Mouse (Mus musculus): ENCODE results near the gene Sptlc2.

The Sptlc2 gene

DNA sequence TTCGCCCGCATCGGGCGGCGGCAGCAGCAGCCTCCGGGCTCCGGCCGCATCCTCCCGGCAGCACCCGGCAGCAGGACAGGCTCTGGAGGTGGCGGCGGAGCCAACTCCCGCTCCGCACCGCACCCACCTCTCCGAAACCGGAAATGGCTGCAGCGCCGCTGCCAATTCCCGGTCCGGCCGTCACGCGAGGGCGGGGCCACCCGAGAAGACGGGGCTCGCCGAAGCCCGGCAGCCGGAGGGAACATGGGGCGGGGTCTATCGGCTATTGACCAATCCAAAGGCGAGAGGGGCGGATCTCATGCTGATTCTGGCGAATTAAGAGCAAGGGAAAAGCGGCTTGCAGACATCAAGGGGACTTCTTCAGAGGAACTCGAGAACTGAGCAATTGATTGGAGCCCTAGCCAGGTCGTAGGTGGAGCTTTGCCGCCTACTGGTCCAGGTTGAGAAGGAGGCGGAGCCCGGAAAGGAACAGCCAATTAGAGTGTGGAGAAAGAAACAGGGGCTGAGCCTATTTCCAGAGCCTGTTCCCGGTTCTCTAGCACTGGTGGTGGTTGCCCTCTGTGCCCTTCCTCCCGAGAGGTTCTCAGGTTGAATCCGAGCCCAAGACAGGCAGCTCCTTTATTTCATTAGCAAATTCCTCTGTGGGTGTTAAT is at the start of gene Sptlc2:
Gene Sptlc2 (minus strand): TSS at position 234 of the 653 bp plus-strand sequence.
- DNase-seq (ENCODE audit: low spot score in 2 of 2) = peak; percentile 99 to 100

DNA sequence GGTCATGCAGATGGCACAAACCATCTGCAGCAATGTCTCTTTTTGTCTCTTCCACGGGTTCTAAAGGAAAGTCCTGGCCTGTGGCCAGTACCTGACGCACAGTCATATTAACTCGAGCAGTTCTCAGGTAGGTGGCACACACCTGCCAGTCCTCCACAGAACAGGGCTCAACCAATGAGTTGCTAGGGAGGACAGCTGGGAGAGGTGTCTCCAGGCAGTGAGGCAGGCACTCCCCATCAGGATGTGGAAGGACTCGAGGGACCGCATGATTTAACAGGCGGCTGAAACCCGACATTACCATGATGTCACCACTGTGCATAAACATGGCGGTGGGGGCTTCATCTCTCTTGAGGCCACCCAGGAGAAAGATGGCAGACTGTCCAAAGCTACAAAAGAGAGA is 40.7 kb upstream of the Sptlc2 start:
- DNase-seq (ENCODE audit: low spot score in 2 of 2) = no peak

DNA sequence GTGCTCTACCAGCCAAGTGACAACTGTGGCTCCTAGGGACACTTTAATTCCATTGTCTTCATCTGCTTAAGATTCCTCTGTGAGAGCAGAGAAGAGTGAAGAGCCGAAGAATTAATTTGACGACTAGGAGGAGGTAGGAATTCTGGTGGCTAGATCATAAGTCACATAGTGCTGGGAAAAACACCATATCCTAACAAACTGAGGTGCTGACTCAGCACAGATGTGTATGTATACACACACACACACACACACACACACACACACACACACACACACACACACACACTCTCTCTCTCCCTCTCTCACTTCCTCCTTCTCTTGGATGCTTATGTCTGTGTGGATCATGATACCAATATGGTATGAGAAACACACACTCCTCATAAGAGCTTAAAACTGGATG is 40.1 kb upstream of the Sptlc2 start:
- no peak for DNase-seq (ENCODE audit: low spot score in 2 of 2)

DNA sequence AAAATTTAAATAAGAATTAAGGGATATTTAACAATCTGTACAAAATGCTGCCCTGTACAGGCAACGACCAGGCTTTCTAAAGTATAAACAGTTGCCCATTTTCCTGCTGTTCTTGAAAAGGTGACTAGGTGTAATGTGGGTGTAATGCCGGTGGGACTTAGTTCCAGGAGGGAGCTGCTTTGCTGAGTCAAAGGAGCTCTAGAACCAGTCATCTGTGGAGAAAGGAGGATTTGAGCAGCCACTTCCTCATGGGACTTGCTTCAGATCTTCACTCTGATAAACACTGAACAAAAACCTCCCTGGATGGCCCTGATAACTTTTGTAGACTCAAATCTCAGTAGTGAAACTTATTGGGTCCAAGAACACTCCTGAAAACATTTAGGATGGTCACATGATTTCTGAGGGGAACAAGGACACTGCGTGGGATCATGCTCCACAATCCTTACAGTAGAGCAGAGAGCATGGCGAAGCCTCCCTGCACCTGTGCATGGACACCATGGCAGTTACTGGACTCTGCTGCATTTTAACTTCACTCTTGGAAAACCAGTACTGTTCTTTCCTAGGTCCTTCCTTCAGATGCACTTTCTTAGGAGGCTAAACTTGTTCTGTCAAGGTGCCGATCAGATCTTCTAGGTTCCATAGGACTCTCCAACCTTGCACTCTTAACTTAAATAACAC is 38.3 kb upstream of the Sptlc2 start:
- DNase-seq (ENCODE audit: low spot score in 2 of 2) = no peak

DNA sequence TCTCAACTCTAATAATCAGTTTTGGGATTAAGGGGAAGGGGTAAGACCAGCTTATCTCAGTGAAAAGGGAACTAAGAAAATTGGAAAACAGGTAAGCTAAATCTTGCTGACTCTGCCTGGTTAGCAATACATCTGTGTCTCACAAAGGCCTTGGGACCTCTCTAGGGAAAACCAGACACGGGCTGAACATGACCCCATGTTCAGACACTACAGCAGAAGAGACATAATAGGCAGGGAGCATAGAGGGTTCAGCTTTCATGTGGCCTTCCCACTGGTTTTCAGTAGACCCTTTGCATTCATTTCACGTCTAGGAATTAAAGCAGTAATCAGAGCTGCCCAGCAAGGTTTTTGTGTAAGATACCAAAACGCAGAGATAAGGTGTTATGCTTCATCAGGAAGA is 36.4 kb upstream of the Sptlc2 start:
- no peak for DNase-seq (ENCODE audit: low spot score in 2 of 2)

DNA sequence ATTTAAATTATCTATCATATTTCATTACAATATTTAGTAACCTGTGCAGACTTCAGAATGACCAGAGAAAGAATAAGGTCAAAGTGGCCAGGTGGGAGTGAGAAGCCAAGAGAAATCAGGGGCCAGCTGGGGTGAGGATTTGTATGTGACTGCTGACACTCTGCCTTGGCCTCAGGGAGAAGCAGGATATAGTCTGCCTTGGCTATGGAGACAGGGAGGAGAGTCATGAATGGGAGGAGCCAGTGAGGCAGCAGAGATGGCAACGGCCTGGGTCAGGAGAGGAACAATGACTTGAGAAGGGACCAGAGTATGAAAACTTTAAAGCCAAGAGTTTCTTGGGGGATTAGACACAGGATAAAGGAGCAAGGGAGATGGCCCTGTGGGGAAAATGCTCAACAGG is 35.5 kb upstream of the Sptlc2 start:
- DNase-seq (ENCODE audit: low spot score in 2 of 2) = no peak

DNA sequence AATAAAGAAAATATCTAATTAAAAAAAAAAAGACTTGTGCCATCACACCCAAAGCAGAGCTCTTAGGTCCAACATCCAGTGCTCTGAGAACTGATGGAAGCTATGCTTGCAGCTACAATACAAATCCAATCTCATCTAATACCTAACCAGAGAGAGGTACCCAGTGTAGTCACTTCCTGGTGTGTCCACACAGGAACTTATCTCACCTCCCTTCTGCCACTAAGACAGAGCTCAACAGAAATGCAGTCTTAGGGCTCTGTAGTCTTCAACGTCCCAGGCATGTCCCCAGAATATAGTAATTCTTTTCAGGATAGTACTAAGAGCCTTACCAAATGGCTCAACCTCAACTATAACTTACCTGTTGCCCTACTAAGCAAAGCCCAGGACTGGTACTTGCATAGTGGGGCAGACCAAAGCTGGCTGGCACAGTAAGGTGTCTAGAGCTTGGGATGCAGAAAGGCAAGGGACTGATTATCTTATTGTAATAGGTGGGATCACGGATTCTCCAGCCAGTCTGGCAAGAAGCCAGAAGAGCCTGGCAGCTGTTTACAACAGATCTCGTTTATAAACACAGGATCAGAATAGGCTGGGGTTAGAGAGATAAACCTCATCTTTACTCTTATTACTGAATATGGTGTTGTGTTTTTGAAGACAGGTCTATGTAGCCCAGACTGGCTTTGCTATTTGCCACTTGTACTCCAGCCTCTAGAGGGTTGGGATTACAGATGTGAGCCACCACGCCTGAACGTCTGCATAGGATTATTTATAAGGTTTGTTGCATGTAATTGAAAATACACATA is 33.8 kb upstream of the Sptlc2 start:
- DNase-seq (ENCODE audit: low spot score in 2 of 2) = no peak

DNA sequence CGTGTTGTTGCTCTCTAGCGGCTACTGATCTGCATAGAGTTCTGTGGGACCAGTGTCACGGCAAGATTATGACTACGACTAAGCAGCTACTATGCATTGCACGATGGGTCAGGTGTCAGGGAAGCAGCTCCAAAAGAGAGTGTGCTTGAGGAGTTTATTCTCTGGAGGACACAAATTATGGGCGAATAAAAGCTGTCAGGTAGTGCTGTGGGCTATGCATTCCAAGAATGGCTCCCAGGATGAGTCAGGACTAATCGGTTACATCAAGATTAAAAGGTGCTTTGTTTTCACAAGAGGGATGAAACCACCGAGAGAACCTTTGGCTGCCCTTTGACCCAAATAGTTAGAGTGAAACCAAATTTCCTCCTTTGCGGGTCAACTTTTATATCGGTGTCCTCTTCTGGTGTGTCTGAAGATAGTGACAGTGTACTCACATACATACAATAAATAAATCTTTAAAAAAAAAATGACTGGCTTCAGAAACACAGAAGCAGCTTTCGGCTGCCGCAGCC is 31.9 kb upstream of the Sptlc2 start:
- no peak for DNase-seq (ENCODE audit: low spot score in 2 of 2)

DNA sequence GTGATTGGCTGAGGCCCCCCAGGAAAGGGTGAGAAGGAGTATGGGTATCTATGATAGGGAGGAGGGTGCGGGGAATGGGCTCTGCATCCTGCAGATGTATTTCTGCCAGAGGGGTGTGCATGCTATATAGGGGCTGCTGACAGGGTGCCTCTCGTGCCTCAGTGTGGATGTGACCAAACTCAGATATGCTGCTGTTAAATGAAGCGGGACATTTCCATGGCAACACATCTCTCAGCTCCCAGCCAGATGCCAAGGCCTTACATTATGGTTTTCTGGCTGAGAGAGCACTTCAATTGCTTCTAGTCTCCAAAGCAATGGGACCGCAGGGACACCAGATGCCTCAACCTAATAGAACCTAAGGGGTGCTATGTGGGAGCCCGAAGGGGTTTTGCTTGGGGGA is 30.8 kb upstream of the Sptlc2 start:
- DNase-seq (ENCODE audit: low spot score in 2 of 2) = peak in 1 of 2 experiments; percentile 14

DNA sequence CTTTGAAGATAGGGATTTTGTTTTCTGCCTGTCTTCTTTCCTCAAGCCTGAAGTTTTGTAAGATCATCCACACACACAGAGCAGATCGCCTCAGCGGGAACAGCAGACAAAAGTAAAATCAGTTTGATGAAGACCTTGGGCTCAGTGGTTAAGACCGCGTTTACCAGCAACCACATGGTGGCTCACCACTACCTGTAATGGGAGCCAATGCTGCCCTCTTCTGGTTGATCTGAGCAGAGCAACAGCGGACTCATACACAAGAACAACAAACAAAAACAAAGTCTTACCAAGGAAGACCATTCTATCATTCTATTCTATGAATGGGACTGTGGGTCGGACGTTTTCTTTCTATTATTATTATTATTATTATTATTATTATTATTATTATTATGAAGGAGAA is 28.5 kb upstream of the Sptlc2 start:
- DNase-seq (ENCODE audit: low spot score in 2 of 2) = peak in 1 of 2 experiments; percentile 31

DNA sequence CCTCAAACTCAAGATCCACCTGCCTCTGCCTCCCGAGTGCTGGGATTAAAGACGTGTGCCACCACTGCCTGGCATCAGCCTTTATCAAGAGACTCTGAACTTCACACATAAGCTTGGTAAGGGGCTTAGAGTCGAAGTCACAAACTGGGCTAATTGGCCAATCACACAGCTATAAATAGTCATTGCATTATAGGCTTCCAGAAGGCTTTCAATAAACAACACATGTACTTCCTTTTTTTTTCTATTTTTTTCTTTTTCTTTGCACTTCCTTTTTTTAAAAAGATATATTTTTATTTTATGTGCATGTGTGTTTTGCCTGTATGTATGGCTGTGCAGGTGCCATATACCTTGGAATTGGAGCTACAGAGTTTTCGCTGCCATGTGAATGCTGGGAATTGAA is 27.2 kb upstream of the Sptlc2 start:
- DNase-seq (ENCODE audit: low spot score in 2 of 2) = no peak

DNA sequence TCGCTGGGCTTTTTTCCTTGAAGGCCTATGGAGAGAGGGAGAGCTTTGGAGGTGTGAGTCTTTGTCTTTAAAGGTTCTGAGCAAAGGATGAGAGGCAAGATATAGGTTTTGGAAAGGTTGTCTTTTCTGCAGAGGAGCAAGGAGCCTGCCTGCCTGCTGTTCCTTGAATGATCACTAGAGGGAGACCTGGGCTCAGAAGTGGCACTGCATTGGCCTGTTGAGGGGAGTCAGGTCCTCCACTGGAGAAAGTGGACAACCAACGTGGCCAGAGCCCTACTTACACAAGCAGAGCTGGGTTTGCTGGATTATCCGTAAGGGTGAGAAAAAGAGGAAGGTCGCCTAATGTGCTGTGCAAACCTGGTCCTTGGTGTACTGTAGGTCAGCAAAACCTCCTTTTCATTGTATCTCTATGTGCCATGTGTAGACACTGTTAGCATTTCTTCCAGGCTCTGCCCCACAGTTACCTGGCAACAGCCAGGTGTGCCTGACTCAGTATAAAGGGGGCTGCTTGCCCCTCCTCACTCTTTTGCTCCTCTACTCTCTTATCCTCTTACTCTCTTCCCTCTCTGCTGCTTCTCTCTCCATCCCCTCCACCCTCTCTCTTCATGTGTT is 25.1 kb upstream of the Sptlc2 start:
- peak; percentile 72 to 76 for DNase-seq (ENCODE audit: low spot score in 2 of 2)

DNA sequence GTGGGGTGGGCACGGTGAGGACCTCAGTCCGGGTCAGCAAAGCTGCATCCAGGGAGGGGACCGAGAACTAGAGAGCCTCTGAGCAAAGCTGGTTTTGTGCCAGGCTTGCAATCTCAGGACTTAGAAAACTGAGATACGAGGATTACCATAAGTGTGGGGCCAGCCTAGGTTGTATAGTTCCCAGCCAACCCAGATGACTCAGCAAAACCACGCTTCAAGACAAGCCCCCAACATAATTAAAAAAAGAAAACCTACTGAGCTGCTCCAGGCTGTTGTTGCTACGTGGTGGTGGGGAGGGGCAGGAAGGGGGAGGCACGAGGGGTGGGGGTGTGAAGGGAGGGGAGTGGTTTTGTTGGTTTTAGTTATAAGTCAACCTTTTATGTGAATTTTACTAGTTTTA is 22.8 kb upstream of the Sptlc2 start:
- DNase-seq (ENCODE audit: low spot score in 2 of 2) = no peak

DNA sequence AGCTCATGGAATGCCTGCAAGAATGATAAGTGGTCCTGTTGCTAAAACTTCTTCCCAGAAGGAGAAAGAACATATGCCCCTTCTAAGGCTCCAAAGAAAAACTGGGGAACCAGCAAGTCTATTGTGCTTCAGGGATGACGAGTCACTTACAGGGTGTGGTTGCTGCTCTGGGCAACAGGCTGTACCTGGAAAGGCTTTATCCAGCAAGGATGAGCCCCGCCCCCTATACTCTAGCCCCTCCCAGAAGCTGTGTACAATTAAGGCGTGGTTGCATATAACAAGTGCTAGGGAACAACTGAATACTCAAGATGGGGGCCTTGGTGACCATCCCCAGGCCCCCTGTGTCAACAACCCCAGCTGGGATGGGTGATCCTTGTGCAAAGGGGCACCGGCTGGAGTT is 21.0 kb upstream of the Sptlc2 start:
- DNase-seq (ENCODE audit: low spot score in 2 of 2) = no peak

DNA sequence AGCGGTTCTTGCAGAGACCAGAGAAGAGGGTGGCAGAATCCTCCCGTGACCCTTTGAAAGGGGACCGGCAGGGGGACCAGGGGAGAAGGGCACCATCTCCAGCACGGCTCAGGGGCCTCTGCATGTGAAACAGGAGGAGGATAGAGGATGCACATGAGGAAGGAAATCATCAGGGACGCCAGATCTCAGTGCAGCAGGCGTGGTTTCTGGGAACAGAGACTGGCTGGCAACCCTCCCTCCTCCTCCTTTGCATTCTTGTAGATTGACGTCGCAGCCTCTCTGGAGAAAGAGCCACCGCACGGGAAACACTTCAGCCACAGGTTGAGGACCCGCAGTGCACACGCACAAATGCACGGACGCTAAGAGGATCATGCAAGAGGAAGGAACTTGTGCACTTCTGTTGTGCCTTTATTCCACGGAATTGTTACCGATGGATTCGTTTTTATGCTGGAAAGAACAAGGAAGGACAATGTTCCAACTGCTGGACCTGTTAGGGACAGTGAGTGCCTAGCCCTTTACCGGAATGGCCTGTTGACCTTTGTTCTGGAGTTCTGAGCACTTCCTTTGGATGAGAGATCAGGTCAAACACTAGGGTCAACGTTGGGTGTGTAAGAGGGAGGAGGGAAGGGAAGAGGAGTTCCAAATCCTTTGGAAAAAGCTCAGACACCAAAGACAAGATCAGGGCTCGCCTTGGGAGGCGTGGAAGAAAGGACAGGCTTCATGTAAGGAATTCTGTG is 19.9 kb upstream of the Sptlc2 start:
- DNase-seq (ENCODE audit: low spot score in 2 of 2) = no peak

DNA sequence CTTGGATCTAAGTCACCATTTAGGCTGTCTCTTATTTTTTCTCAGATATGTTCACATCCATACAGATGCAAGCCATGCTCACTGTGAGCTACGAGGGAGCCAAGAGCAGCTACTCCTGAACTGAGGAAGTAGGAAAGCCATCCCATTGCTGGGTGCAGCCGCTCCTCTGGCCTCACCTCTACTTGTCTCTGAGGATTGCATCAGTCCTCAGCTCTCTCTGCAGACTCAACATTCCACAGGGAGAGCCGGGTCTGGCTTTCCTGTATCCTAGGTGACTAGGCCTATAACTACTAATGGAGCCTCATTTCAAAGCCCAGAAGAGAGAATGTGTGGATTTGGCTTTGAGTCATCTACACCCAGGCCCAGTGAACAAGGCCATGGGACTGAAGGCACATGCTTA is 17.6 kb upstream of the Sptlc2 start:
- no peak for DNase-seq (ENCODE audit: low spot score in 2 of 2)

DNA sequence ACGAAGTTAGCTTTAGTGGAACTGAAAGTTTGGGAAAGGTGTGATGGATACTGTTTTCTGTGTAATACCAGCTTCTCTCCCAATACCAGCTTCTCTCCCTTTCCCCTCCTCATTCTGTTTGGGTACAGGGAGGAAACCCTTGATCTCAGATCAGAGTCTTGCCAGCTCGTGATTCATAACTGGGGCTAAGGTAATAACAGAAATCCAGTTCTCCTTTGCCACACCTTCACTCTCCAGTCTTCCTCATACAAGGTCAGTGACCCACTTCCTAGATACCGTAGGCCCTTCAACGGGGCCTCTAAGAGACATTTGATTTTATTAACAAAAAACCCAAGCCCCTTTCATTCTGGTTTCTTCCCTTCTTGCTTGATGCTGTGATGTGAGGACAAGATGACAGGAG is 17.0 kb upstream of the Sptlc2 start:
- DNase-seq (ENCODE audit: low spot score in 2 of 2) = no peak

DNA sequence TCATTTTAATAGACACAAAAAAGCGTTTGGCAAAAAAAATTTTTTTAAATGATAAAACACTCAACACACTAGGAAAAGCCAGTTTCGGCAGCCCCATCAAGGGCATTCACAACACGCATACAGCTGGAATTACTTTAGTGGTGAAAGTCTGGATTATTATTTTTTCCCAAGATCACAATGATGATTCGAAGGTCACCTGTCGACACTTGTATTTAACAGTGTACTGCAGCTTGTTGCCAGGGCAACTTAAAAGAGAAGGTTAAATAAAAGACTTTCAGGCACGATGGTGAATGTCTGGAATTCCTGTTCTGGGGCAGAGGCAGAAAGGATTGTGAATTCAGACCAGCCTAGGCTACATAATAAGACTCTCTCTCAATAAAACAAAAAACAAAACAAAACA is 13.7 kb upstream of the Sptlc2 start:
- no peak for DNase-seq (ENCODE audit: low spot score in 2 of 2)

DNA sequence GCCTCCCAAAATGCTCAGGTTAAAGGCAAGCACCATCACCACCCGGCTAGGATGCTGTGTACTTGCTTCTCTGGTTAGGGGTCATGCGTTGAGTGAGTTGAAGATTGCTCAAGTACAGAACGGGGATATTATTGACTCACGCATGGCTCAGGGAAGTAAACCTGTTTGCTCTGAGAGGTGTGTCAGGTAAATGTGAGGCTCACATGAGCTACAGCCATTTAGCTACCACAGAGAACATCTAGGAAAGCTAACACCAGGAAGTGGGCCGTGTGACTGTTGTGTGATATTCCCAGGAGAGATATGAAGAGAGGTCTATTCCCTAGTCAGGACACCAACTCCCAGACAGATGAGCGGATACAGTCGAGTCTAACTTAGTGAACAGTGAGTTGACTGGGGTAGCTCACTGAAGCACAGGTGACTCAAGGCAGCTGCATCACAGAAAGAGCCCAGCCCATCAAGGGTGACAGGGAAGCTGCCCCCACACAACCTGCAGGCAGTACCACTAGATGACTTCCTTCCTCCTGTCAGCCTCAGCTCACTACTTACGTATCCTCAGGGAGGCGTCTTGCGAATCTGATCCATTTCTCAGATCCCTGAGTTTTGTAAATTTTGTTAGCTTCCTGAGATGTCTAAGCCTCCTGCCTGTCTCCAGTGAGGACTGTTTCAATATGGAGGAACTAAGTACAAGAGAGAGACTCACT is 11.1 kb upstream of the Sptlc2 start:
- DNase-seq (ENCODE audit: low spot score in 2 of 2) = no peak

DNA sequence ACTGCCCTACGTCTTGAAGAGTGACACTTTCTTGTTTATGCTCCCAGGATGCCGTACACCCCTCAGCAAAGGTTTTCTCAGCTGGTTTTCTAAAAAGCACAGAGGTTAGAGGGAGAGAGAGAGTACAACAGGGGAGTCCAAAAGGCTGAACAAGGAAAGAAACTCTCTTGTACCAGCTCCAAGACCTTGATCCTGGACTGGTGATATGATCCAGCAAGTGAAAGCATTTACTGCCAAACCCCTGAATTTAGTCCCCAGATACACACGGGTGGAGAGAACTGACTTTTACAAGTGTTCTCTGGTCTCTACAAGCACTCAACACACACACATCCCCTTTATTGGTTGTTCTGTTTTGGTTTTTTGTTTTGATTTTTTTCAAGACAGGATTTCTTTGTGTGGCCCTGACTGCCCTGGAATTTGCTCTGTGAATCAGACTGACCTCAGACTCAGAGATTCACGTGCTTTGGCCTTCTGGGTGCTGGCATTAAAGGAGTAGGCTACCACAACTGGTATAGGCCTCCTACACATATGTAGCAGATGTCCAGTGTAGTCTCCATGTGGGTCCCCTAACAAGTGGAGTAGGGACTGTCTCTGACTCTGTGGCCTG is 9.8 kb upstream of the Sptlc2 start:
- no peak for DNase-seq (ENCODE audit: low spot score in 2 of 2)

DNA sequence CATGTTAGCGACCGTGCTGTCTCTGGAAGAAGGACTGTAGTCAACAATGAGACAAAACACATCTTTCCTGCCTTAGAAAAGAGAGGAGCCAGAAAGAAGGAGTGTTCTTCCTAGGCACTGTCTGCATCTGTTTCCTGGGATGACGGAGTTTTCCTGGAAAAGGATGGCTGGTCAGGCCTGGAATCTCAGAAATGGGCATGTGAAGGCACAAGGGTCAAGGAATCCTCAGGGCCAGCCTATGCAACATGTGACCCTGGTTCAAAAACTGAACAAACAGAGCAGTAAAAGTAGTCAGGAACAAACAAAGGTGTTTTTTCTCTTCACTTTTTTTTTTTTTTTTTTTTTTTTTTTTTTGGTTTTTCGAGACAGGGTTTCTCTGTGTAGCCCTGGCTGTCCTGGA is 9.0 kb upstream of the Sptlc2 start:
- DNase-seq (ENCODE audit: low spot score in 2 of 2) = no peak
